Mouse (Mus musculus) liver, embryonic 11.5 days (tissue): ENCODE results near the gene Slc25a48. TPM values are rescaled to one million over a fixed set of nuclear protein-coding genes. Genes with fewer than 3 reads are reported as not detected.

Experiments
- ATAC-seq: fragments of 200-750 bp; cut with Nextera tagmentation; replicated peaks from 2 replicates; pipeline ENCODE4 v1.8.0; 2017; ENCODE audit warnings: moderate number of reproducible peaks, mild to moderate bottlenecking, moderate TSS enrichment, moderate library complexity; ENCODE audit not compliant: low FRiP score
- DNase-seq: peaks from one replicate; pipeline ENCODE4 v3.0.0-alpha.2; 2017; ENCODE audit warnings: low spot score
- H3K27ac ChIP-seq: fragments of 300-500 bp; sonication (generic); 2 replicates; pipeline ENCODE4 v1.5.1; 2014; ENCODE audit warnings: mild to moderate bottlenecking, low read depth, low read length, control low read depth
- H3K27me3 ChIP-seq: fragments of 300-500 bp; sonication (generic); replicated peaks from 2 replicates; pipeline ENCODE4 v1.6.1; 2014; ENCODE audit warnings: low read length, mixed read lengths; ENCODE audit not compliant: control insufficient read depth, insufficient read depth
- H3K36me3 ChIP-seq: fragments of 300-500 bp; sonication (generic); 2 replicates; pipeline ENCODE4 v1.6.1; 2014; ENCODE audit warnings: mild to moderate bottlenecking, low read length, moderate library complexity, mixed read lengths; ENCODE audit not compliant: control insufficient read depth, insufficient read depth
- H3K4me1 ChIP-seq: fragments of 300-500 bp; sonication (generic); replicated peaks from 2 replicates; pipeline ENCODE4 v1.6.1; 2014; ENCODE audit warnings: low read length, mixed read lengths; ENCODE audit not compliant: control insufficient read depth, insufficient read depth
- H3K4me2 ChIP-seq: fragments of 300-500 bp; sonication (generic); 2 replicates; pipeline ENCODE4 v1.6.1; 2014; ENCODE audit warnings: mild to moderate bottlenecking, control low read depth, moderate library complexity
- H3K4me3 ChIP-seq: fragments of 300-500 bp; sonication (generic); 2 replicates; pipeline ENCODE4 v1.5.1; 2014; ENCODE audit warnings: low read depth, low read length, control low read depth
- H3K9ac ChIP-seq: fragments of 300-500 bp; sonication (generic); 2 replicates; pipeline ENCODE4 v1.6.1; 2014; ENCODE audit warnings: low read depth, low read length, control low read depth
- H3K9me3 ChIP-seq: fragments of 300-500 bp; sonication (generic); 2 replicates; pipeline ENCODE4 v1.6.1; 2016; ENCODE audit warnings: low read length, inconsistent platforms, mixed read lengths; ENCODE audit not compliant: control insufficient read depth
- WGBS: fragments of 180-500 bp; shearing (Covaris S2); extraction: QIAGEN DNeasy Blood & Tissue Kit; methylation state at CpG from one replicate; pipeline ENCODE4 v1.1.7; 2014; 5-methylcytosine and 5-hydroxymethylcytosine counted together
- polyA plus RNA-seq: library from polyadenylated mRNA; unstranded; fragments of >200 nt; fragmentation: Nextera tagmentation; extraction: Ambion mirVana; gene quantifications from 2 replicates; pipeline ENCODE4 v1.2.1, GENCODE M21; 2014

Gene Slc25a48
- polyA plus RNA-seq = 0.18 and 0.37 TPM in 2 replicates

DNA sequence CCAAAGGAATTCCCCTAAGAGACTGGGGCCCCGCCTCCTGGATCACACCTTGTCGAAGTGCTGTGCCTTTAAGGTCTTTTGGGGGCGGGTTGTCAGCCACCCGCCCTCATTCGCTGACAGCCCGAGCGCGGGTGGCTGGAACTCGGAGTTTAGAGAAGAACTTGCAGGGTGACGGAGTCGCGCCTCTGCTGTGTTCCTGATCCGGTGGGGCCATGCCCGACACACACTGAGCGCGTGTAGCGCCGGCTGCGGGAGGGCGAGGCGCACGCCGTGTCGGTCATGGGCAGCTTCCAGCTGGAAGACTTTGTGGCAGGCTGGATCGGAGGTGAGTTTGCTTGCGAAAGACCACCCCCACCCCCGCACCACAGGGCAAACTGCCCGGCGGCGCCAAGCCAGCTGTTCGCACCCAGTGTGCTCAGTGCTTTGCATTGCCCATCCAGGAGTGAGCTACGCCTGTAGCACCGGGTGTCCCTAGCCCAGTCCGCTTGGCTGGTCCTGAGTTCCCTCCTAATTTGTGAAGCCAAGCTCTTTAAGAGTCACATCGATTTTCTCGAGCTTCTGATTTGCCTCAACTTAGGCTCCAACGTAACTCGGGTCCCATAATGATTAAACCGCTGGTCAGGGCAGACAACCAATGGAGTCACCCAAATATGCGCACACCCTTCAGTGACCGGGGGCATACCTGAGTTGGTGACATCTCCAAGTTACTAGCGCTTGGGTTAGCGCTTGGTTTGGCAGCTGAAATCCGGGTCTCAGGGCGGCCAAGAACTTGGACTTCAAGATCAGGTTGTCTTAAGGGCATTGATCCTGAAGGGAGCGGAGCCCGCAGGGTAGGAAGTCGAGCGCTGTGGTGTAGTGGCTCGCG lies at the start of gene Slc25a48:
Slc25a48 (plus strand) TSS at position 145 of the 865 bp plus-strand sequence.
- Histone ChIP-seq H3K27me3 (peaks cover 44% of the 10 kb centered on the region), H3K4me1 (no peaks in the 10 kb centered on the region), H3K9ac (0 out of 2 replicates have a peak within 1 kb of the TSS, but pooled peaks have one; percentile 36), H3K4me3 (peak within 1 kb of the TSS; percentile 41), H3K9me3 (no peaks in the 10 kb centered on the region), H3K4me2 (peak within 1 kb of the TSS; percentile 58), H3K36me3 (no peaks in the 10 kb centered on the region), H3K27ac (no peak within 1 kb of the TSS)
- DNase-seq (peak; percentile 49), ATAC-seq (0 out of 2 replicates have a peak, but pooled peaks have one; percentile 41)
- 4% methylated on average over 51 of the region's 51 CpGs for WGBS

DNA sequence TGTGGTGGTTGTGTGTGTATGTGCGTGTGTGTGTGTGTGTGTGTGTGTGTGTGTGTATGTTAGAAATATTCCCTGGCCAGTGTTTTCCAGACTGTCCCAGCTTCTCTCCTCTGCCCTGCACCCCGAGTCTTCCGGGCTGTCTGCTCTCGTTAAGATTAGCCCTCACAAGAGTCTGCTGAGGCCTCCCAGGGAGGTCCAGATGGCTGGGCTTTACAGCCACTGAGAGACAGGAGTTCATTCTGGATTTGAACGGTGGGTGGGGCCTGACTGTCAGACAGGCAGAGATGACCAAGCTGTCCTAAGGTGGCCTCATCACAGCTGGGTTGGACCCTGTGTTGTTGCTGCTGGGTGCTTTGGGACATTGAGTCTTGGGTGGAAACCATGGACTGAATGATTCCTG lies 40.6 kb upstream of the Slc25a48 start:
- DNase-seq = no peak
- no peaks in the 10 kb centered on the region for H3K36me3 ChIP-seq
- ATAC-seq = no peak
- H3K27ac ChIP-seq = no peak overlapping the region
- no peaks in the 10 kb centered on the region for H3K9me3 ChIP-seq
- 44% methylated on average over 5 of the region's 5 CpGs for WGBS
- 0 out of 2 replicates have a peak, but pooled peaks cover 3% of the 10 kb centered on the region for H3K27me3 ChIP-seq
- H3K9ac ChIP-seq = no peak overlapping the region
- no peak overlapping the region for H3K4me2 ChIP-seq
- no peaks in the 10 kb centered on the region for H3K4me1 ChIP-seq
- no peak overlapping the region for H3K4me3 ChIP-seq

DNA sequence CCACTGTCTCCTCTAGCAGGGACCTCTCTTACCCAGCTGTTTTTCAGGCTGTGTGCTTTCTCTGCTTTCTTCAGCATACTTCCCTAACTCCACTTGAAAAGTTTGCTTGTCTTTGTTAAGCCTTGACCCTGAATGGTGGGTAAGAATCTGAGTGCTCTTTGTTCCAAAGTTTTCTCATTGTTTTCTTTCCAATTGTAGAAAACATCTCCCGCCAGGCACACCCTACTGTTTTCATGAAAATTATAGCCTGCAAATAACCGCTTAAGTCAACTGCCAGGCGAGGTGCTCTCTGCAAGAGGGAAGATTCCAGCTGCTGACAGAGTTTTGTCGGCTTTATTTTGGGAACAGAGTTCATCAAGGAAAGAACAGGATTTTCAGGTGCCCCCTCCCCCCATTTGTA lies 37.0 kb upstream of the Slc25a48 start:
- no peak overlapping the region for H3K4me2 ChIP-seq
- no peak for ATAC-seq
- no peaks in the 10 kb centered on the region for H3K36me3 ChIP-seq
- H3K27me3 ChIP-seq = no peaks in the 10 kb centered on the region
- no peak overlapping the region for H3K9ac ChIP-seq
- H3K4me3 ChIP-seq = no peak overlapping the region
- no peak for DNase-seq
- H3K27ac ChIP-seq = no peak overlapping the region
- 69% methylated on average over 4 of the region's 4 CpGs for WGBS
- H3K4me1 ChIP-seq = no peaks in the 10 kb centered on the region
- H3K9me3 ChIP-seq = no peaks in the 10 kb centered on the region

DNA sequence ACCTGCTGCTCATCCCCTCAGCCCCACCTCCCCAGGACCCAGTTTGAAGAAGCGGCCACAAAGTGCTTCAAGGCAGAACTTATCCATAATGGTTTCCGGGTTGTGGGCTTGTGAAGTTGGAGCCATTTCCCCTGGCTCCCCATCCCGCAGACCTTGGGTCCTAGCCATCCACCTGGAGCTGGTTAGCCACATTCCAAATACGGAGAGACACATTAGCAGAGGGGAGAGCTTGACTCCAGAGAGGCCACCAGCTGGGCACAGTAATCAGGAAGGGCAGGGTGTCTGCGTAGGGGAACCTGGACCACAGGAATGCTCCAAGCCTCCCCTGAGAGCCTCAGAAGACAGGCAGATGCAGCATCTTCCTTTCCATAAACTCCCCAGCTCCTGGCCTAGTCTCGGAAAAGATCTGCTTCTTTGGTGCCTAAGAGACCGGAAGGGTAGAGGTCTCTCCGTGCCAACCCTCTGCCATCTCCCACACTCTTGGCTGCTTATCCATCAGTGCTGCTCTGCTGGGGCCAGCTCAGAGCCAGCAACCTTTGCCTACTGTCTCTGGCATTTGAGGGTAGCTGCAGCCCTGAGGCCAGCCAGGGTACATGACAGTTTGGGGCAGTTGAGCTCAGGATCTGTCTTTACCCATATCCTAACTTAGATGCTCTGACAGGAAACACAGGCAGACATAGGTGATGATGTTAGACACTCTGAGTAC lies 34.6 kb upstream of the Slc25a48 start:
- no peak for DNase-seq

DNA sequence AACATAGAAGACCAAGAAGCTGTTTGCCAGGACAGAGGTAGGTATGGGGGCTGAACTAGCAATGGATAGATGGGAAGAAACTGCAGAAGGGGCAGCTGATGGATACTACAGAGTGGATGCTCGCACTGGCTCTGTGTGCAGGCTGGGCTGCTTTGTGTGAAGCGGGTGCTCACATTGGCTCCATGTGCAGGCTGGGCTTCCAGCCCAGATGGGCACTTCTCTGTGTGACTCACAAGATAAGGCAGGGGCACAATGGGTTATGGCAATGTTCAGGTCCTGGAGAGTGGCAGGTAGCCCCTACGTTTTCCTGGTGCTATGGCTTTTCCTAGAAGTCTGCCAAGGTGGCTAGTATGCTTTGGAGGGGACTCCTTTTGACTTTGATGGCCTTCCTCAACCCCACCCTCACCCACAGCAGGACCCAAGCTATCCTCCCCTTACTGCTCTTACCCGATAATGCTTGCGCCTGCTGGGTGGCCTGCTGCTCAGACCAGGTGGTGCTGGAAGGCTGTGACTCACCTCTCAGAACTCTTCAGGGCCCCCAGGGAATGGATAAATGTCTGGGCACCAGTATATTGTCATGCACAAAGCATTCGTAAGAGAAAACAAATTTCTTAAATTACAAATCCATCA lies 33.5 kb upstream of the Slc25a48 start:
- DNase-seq = no peak
- no peak overlapping the region for H3K4me2 ChIP-seq
- no peaks in the 10 kb centered on the region for H3K36me3 ChIP-seq
- H3K4me3 ChIP-seq = no peak overlapping the region
- WGBS = 63% methylated on average over 6 of the region's 6 CpGs
- H3K4me1 ChIP-seq = no peaks in the 10 kb centered on the region
- no peaks in the 10 kb centered on the region for H3K9me3 ChIP-seq
- no peak for ATAC-seq
- no peak overlapping the region for H3K27ac ChIP-seq
- no peak overlapping the region for H3K9ac ChIP-seq
- H3K27me3 ChIP-seq = no peaks in the 10 kb centered on the region

More for the DNA sequence above, 34.6 kb upstream of the Slc25a48 start:
- H3K4me3 ChIP-seq = no peak overlapping the region
- no peaks in the 10 kb centered on the region for H3K36me3 ChIP-seq
- no peak overlapping the region for H3K4me2 ChIP-seq
- H3K9me3 ChIP-seq = no peaks in the 10 kb centered on the region
- no peak for ATAC-seq
- 71% methylated on average over 8 of the region's 8 CpGs for WGBS
- H3K27me3 ChIP-seq = no peaks in the 10 kb centered on the region
- H3K27ac ChIP-seq = no peak overlapping the region
- H3K4me1 ChIP-seq = no peaks in the 10 kb centered on the region
- H3K9ac ChIP-seq = no peak overlapping the region

DNA sequence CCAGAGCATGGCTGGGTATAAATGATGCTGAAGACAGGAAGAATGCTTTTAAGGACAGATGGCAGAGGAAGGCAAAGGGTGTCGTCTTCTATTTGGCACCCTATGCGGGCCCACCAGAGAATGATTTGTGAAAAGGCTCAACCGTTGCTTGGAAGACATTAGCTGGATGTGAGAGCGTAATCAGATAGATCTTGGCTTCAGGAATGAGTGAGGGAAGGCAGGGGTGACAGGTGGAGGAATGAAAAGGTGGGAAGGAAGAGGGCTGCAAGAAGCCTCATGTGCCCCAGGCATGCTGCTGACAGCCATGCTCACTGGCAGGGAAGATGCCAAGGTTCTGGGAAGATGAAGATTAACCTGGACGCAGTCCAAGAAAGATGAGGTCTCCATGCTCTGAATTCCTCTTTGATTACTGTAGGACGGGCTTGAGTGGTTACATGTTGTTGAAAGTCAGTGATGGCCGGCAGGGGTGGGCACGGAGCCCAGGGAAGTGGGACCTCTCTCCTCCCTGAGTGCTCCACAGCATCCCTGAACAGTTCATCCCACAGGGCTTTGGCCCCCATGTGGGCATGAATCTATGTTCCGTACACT lies 25.8 kb upstream of the Slc25a48 start:
- Histone ChIP-seq H3K4me1 (no peaks in the 10 kb centered on the region), H3K4me3 (no peak overlapping the region), H3K27me3 (no peaks in the 10 kb centered on the region), H3K9ac (no peak overlapping the region), H3K9me3 (no peaks in the 10 kb centered on the region; the same call in 1 of the 2 replicates), H3K27ac (no peak overlapping the region), H3K4me2 (no peak overlapping the region), H3K36me3 (no peaks in the 10 kb centered on the region)
- DNase-seq = no peak
- no peak for ATAC-seq
- 85% methylated on average over 9 of the region's 9 CpGs for WGBS

DNA sequence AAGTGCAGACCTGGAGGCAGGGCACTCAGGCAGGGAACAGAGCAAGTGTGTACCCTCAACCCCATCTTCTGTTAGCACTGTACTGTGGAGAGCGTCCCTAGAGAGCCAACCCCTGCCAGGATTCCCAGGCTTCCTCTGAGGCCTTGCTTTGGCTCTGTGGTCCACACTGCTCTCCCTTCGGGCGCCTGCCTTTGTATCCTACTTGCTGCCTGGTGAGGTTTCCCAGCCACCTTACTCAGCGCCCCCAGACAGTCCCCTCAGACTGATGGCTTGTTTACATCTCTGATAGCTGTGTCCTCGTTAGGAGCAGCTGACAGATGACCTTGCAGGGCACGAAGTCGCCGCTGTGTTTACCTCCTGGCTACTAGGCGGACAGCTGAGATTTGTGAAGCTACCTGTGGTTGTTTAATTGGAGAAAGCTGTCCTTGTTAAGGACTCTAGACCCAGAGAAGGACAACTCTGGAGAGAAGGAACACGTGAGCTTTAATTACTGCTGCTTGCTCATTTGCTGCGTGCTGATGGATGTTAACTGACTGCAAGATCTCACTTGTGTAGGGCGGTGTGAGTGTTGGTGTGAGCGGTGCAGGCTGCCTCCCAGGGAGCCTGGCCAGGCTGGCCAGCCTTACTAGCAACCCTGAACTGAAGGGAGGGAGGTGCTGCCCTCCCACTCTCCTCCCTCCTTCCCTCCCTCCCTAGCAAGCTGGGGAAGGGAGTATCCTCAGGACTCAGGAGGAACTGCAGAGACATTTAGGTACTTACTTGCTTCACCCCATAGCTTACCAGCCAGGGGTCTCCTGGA lies 19.3 kb upstream of the Slc25a48 start:
- H3K9ac ChIP-seq = no peak overlapping the region
- H3K4me2 ChIP-seq = no peak overlapping the region
- H3K4me3 ChIP-seq = no peak overlapping the region
- ATAC-seq (no peak), DNase-seq (no peak)
- WGBS = 23% methylated on average over 13 of the region's 13 CpGs
- H3K27me3 ChIP-seq = peaks cover 5% of the 10 kb centered on the region
- H3K9me3 ChIP-seq = no peaks in the 10 kb centered on the region
- no peak overlapping the region for H3K27ac ChIP-seq
- H3K4me1 ChIP-seq = no peaks in the 10 kb centered on the region
- H3K36me3 ChIP-seq = no peaks in the 10 kb centered on the region

DNA sequence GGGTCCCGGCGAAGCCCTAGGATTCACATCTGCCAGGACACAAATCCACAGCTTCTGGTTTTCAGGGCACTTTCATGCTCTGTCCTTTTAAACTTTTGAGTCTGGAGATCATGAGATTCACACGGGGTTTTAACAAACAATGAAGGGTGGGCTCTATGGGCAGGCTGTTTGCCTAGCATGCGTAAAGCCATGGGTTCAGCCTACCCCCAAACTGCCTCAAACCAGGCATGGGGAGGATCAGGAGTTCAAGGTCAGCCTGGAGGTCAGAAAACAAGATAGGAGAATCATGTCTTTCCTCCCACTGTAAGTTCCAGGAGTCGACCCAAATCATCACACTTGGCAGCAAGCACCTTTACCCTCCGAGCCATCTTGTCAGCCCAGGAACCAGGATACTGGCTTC lies 18.6 kb upstream of the Slc25a48 start:
- Histone ChIP-seq H3K36me3 (no peaks in the 10 kb centered on the region), H3K4me3 (no peak overlapping the region), H3K9me3 (no peaks in the 10 kb centered on the region), H3K27ac (no peak overlapping the region), H3K27me3 (peaks cover 5% of the 10 kb centered on the region), H3K4me1 (no peaks in the 10 kb centered on the region), H3K9ac (no peak overlapping the region), H3K4me2 (no peak overlapping the region)
- WGBS = 57% methylated on average over 6 of the region's 6 CpGs
- ATAC-seq (no peak), DNase-seq (no peak)
